Mouse (Mus musculus): ENCODE data around the gene Sardh. TPM values are rescaled to one million over a fixed set of nuclear protein-coding genes. Genes with fewer than 3 reads are reported as not detected.

Sardh gene
- total RNA-seq (2014; fragmentation: Nextera tagmentation) (not detected in 2 replicates), total RNA-seq (2017) (0.11 and 0.46 TPM in 2 replicates), polyA plus RNA-seq (2012) (0.07 TPM in 1 of 2 replicates, not detected in the other)

GRCm38 (mm10) chr2:27248211-27248610, at the start of gene Sardh:
Gene Sardh, minus strand, starts transcription at chr2:27248337.
- H3K4me1 ChIP-seq (ENCODE audit: insufficient read depth, low read depth, low read length), result no peaks in the 10 kb centered on the region
- peaks cover 38% of the 10 kb centered on the region for H3K27me3 ChIP-seq (ENCODE audit: insufficient read depth, low read length)
- ATAC-seq (ENCODE audit: extremely low read depth, insufficient number of reproducible peaks, low FRiP score, poor library complexity, severe bottlenecking) (no peak), DNase-seq (ENCODE audit: low spot score) (no peak)
- H3K9me3 ChIP-seq (replicated peaks), result no peaks in the 10 kb centered on the region
- no peaks in the 10 kb centered on the region for H3K36me3 ChIP-seq (replicated peaks)
- TF ChIP-seq TAL1 (conservative IDR thresholded peaks at IDR 0.05; ENCODE audit: low read depth, low read length) (no peak), GATA2 (IDR thresholded peaks at IDR 0.05; ENCODE audit: borderline replicate concordance, low read depth, low read length) (no peak), GATA1 (IDR thresholded peaks at IDR 0.05; ENCODE audit: borderline replicate concordance, low read length) (no peak), POLR2AphosphoS5 (IDR thresholded peaks at IDR 0.05; ENCODE audit: insufficient replicate concordance, low read depth, low read length) (no peak), CTCF (IDR thresholded peaks at IDR 0.05; ENCODE audit: low read depth, low read length) (no peak)
- H3K4me3 ChIP-seq (ENCODE audit: low read depth, low read length), result no peak within 1 kb of the TSS

GRCm38 (mm10) chr2:27296656-27297406, 48.7 kb upstream of the Sardh start:
- H3K4me3 ChIP-seq (ENCODE audit: low read depth, low read length), result no peak overlapping the region
- DNase-seq (ENCODE audit: low spot score), result no peak

GRCm38 (mm10) chr2:27294777-27295176, 46.6 kb upstream of the Sardh start:
- Histone ChIP-seq H3K27me3 (ENCODE audit: insufficient read depth, low read length) (no peaks in the 10 kb centered on the region; the same call in 1 of the 2 replicates), H3K4me1 (ENCODE audit: insufficient read depth, low read depth, low read length) (no peaks in the 10 kb centered on the region), H3K4me3 (ENCODE audit: low read depth, low read length) (no peak overlapping the region), H3K9me3 (replicated peaks) (no peaks in the 10 kb centered on the region), H3K36me3 (replicated peaks) (peaks cover 29% of the 10 kb centered on the region)
- DNase-seq (ENCODE audit: low spot score) (no peak), ATAC-seq (ENCODE audit: extremely low read depth, insufficient number of reproducible peaks, low FRiP score, poor library complexity, severe bottlenecking) (no peak)
- TF ChIP-seq TAL1 (conservative IDR thresholded peaks at IDR 0.05; ENCODE audit: low read depth, low read length), result no peak
- TF ChIP-seq GATA1 (IDR thresholded peaks at IDR 0.05; ENCODE audit: borderline replicate concordance, low read length), result no peak
- TF ChIP-seq GATA2 (IDR thresholded peaks at IDR 0.05; ENCODE audit: borderline replicate concordance, low read depth, low read length), result no peak
- TF ChIP-seq POLR2AphosphoS5 (IDR thresholded peaks at IDR 0.05; ENCODE audit: insufficient replicate concordance, low read depth, low read length), result no peak
- no peak for TF ChIP-seq CTCF (IDR thresholded peaks at IDR 0.05; ENCODE audit: low read depth, low read length)

More at GRCm38 (mm10) chr2:27296656-27297406, 48.7 kb upstream of the Sardh start:
- Histone ChIP-seq H3K4me1 (ENCODE audit: insufficient read depth, low read depth, low read length) (no peaks in the 10 kb centered on the region), H3K36me3 (replicated peaks) (peaks cover 13% of the 10 kb centered on the region), H3K27me3 (ENCODE audit: insufficient read depth, low read length) (no peaks in the 10 kb centered on the region; the same call in 1 of the 2 replicates), H3K9me3 (replicated peaks) (no peaks in the 10 kb centered on the region)
- ATAC-seq (ENCODE audit: extremely low read depth, insufficient number of reproducible peaks, low FRiP score, poor library complexity, severe bottlenecking), result no peak
- no peak for TF ChIP-seq POLR2AphosphoS5 (IDR thresholded peaks at IDR 0.05; ENCODE audit: insufficient replicate concordance, low read depth, low read length)
- no peak for TF ChIP-seq GATA2 (IDR thresholded peaks at IDR 0.05; ENCODE audit: borderline replicate concordance, low read depth, low read length)
- TF ChIP-seq GATA1 (IDR thresholded peaks at IDR 0.05; ENCODE audit: borderline replicate concordance, low read length), result no peak
- no peak for TF ChIP-seq TAL1 (conservative IDR thresholded peaks at IDR 0.05; ENCODE audit: low read depth, low read length)

GRCm38 (mm10) chr2:27289019-27289418, 40.9 kb upstream of the Sardh start:
- H3K27me3 ChIP-seq (ENCODE audit: insufficient read depth, low read length), result no peaks in the 10 kb centered on the region
- H3K4me1 ChIP-seq (ENCODE audit: insufficient read depth, low read depth, low read length), result no peaks in the 10 kb centered on the region
- no peaks in the 10 kb centered on the region for H3K9me3 ChIP-seq (replicated peaks)
- TF ChIP-seq CTCF (IDR thresholded peaks at IDR 0.05; ENCODE audit: low read depth, low read length) (peak; percentile 52; the same call in 1 of the 2 replicates), GATA1 (IDR thresholded peaks at IDR 0.05; ENCODE audit: borderline replicate concordance, low read length) (no peak)
- ATAC-seq (ENCODE audit: extremely low read depth, insufficient number of reproducible peaks, low FRiP score, poor library complexity, severe bottlenecking) (no peak), DNase-seq (ENCODE audit: low spot score) (peak; percentile 59)
- no peak overlapping the region for H3K4me3 ChIP-seq (ENCODE audit: low read depth, low read length)
- H3K36me3 ChIP-seq (replicated peaks), result peaks cover 26% of the 10 kb centered on the region

GRCm38 (mm10) chr2:27286971-27287710, 39.0 kb upstream of the Sardh start:
- Histone ChIP-seq H3K36me3 (replicated peaks) (peaks cover 25% of the 10 kb centered on the region), H3K4me3 (ENCODE audit: low read depth, low read length) (no peak overlapping the region), H3K27me3 (ENCODE audit: insufficient read depth, low read length) (no peaks in the 10 kb centered on the region), H3K9me3 (replicated peaks) (no peaks in the 10 kb centered on the region), H3K4me1 (ENCODE audit: insufficient read depth, low read depth, low read length) (no peaks in the 10 kb centered on the region)
- no peak for TF ChIP-seq TAL1 (conservative IDR thresholded peaks at IDR 0.05; ENCODE audit: low read depth, low read length)
- no peak for TF ChIP-seq GATA2 (IDR thresholded peaks at IDR 0.05; ENCODE audit: borderline replicate concordance, low read depth, low read length)
- TF ChIP-seq GATA1 (IDR thresholded peaks at IDR 0.05; ENCODE audit: borderline replicate concordance, low read length), result no peak
- TF ChIP-seq CTCF (IDR thresholded peaks at IDR 0.05; ENCODE audit: low read depth, low read length), result no peak
- TF ChIP-seq POLR2AphosphoS5 (IDR thresholded peaks at IDR 0.05; ENCODE audit: insufficient replicate concordance, low read depth, low read length), result no peak
- no peak for DNase-seq (ENCODE audit: low spot score)
- ATAC-seq (ENCODE audit: extremely low read depth, insufficient number of reproducible peaks, low FRiP score, poor library complexity, severe bottlenecking), result no peak

- Histone ChIP-seq H3K36me3 (replicated peaks) (peaks cover 14% of the 10 kb centered on the region), H3K4me3 (ENCODE audit: low read depth, low read length) (no peak overlapping the region), H3K27me3 (ENCODE audit: insufficient read depth, low read length) (no peaks in the 10 kb centered on the region), H3K9me3 (replicated peaks) (no peaks in the 10 kb centered on the region), H3K4me1 (ENCODE audit: insufficient read depth, low read depth, low read length) (no peaks in the 10 kb centered on the region)
- no peak for TF ChIP-seq GATA2 (IDR thresholded peaks at IDR 0.05; ENCODE audit: borderline replicate concordance, low read depth, low read length)
- no peak for TF ChIP-seq GATA1 (IDR thresholded peaks at IDR 0.05; ENCODE audit: borderline replicate concordance, low read length)
- TF ChIP-seq POLR2AphosphoS5 (IDR thresholded peaks at IDR 0.05; ENCODE audit: insufficient replicate concordance, low read depth, low read length), result no peak
- no peak for TF ChIP-seq CTCF (IDR thresholded peaks at IDR 0.05; ENCODE audit: low read depth, low read length)
- no peak for TF ChIP-seq TAL1 (conservative IDR thresholded peaks at IDR 0.05; ENCODE audit: low read depth, low read length)
- DNase-seq (ENCODE audit: low spot score) (no peak), ATAC-seq (ENCODE audit: extremely low read depth, insufficient number of reproducible peaks, low FRiP score, poor library complexity, severe bottlenecking) (no peak)
Observed at GRCm38 (mm10) chr2:27284441-27284840, 36.3 kb upstream of the Sardh start.
